Mouse (Mus musculus) kidney, adult 9 months (tissue): ENCODE data around the gene Gm29666.
A peak's percentile ranks its signal among the peaks of the same experiment; 100 is the strongest.

Source experiments
- DNase-seq: peaks from one replicate; pipeline ENCODE4 v3.0.0; 2022

The Gm29666 gene

DNA sequence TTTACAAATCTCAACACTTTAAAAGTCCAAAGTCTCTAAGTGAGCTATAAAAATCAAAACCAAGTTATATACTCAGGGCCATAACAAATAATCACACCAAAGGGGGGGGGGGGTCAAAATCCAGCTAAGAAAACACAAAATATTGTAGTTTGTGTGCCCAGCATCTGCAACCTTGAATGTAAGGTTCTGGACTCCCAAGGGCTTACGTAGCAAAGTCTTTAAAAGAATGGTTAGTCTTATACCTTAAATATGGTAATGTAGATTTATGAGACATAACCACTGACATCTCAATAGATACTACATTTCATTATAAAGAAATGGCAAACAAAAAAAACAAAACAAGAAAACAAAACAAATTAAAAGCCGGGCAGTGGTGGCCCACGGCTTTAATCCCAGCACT is at the start of gene Gm29666:
Gm29666 (minus strand) TSS at position 101 of the 400 bp plus-strand sequence.
- DNase-seq: no peak

DNA sequence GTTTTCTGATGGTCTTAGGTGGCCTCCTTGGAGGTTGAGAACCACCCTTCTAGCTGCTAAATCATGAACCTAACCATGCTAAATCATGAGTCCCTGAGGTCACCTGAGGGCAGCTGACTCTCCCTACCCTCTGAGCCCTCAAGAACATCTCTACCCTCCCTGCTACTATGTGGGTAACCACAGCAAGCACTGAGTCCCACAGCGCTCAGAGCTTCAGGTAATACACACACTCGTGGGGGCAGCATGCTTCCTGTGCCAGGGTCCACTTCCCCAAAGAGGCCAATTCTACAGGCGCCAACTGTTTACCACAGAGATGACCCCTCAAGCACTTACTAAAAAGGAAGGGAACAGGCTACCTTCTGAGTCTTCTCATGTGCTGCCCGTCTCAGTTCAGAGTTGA is 48.7 kb upstream of the Gm29666 start:
- no peak for DNase-seq

DNA sequence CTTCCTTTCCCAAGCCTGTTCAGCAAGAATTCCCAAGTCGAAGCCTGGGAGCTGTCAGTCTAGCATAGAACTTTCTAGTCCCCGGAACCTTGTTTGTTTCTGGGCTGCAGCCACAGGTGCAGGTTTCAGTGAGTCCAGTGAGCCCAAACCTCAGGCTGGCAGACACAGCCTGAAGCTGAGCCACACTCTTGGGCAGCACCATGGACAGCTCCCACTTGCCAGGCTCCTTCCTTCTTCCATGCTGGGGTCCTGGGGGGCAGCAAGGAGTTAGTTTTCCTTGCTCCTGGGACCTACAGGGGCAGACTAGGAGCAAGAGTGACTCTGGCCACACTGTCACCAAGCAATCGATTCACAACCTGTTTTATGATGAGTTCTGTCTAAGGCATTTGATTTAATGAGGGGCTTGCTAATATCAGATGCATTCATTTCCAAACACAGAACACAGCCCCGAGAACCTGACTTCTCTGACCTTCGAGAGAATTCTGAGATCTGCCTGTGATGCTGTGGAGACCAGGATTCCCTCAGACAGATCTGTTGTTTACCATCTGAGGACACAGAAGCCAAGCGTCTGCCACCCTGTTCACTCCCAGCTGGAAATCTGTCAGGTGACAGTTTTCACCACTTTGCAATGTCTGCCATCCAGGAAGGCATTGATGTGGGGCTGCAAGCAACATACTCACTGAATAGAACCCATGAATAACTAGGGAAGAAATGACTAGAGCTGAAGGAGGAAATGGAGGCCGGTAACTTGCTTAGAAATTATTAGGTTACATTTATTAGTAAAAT is 45.9 kb upstream of the Gm29666 start:
- DNase-seq: no peak

DNA sequence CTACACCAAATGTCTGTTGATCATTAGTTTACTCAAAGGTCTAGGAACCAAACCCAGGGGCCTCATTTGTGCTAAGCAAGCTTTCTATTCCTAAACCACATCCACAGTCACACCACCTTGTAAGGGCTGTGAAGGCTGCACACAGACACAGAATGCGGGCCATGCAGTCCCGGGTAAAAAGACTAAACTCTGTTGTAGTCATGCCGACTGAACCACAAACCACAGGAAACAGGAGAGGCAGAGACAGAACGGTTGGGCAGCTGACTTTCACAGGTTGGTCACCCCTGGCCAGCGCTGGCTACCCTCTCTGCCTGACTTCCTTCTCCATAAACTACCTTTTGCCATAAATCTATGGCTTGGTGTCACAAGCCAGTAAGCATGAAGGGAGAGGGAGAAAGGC is 44.9 kb upstream of the Gm29666 start:
- no peak for DNase-seq

DNA sequence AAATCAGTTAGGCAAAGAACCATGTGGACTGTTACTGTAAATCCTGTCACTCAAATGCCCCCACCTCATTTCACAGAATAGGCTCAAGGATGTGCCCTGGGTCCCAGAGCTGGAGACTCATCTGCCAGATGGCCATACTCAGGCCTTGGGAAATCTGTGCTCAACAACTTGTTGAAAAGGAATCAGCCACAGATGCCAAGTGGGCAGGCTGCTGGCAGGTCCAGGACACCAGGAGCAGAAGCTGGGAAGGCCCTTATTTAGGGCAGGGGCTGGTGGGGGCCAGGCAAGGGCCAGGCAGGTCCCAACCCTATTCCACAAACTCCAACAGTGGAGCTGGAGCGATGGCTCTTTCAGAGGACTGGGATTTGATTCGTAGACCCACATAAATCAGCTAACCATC is 42.7 kb upstream of the Gm29666 start:
- no peak for DNase-seq

DNA sequence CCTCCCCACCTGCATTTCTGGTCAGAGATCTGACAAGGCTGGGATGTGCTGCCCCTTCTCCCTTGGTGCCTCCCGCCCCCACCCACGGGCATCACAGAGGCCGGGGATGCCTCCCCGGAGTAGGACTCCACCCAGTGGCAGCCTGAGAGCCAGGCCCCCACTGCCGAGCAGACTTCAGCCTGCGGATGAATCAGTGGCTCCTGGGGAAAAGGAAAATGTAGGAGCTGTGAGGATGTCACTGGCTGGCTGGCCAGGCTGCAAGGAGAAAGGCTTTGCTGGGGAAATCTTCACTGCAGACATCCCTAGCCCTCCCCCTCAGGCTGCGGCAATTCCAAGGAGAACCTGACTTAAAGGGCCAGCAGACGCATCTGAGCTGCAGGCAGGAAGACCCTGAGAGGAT is 40.9 kb upstream of the Gm29666 start:
- no peak for DNase-seq

DNA sequence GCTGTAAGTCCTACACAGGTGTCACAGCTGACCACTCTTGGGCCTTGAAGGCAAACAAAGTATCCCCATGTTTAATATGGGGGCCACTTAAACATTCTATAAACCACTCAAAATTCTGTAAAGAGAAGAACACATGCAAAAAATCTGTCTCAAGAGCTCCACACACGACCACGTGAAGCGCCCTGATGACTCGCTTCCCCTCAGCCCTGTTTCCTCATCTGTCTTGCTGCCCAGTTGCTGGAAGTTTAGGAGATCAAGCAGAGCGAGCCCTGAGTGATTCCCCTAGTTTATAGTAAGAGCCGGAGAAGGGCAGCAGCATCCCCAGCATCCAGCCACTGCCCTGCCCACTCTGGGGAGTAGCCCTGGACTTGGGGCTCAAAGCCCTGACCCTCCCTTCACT is 40.1 kb upstream of the Gm29666 start:
- no peak for DNase-seq

DNA sequence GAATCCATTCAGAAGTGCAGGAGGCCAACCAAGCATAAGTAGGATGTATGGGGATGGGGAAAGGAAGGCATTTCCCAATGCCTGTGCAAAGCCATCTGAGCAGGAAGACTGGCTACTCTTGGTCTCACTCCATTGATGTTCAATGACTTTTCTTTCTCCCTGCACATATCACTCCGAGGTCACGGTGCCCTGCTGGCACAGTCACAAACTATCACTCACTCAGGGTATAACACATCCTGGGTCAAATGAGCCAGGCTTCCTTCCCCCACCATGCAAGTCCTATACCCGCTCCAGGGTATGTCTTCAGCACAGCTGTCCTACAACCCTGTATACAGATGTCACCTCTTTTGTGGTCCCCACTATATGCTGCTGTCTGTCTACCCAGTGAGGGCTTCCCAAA is 38.5 kb upstream of the Gm29666 start:
- DNase-seq: no peak

DNA sequence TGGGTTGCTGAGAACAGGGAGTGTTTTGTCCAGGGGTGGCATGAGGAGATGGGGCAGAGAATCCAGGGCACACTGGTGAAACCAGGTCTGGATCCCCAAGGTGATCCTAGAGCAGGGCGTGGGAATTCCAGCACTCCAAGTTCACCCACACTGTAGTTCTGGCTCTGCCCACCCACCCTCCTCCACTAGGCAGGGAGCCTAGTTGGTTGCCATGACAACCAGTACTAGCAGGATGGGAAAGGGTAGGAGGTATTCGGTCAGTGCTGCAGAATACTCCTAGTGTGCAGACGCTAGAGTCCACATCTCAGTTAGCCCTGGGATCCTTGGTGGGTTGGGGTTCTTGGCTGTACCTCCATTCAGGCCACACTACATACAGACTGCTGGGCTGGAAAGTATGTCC is 38.0 kb upstream of the Gm29666 start:
- DNase-seq: no peak

DNA sequence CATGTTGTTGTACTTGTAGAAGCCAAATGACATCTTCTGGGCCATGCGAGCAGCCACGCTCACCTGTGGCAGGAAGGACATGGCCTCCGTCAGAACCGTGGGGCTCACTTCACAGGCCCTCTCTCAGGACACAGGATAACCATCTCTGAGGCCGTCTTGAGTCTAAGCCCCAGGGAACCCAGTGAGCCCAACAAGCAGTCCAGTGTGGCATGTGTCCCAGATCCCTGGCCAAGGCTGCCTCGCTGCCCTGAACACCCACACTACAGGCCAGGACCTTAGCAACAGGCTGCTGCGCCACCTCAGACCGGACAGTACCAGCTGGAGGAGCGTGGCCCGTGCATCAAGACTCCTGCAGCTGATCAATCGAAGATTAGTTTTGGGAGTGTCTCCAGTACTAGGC is 33.4 kb upstream of the Gm29666 start:
- no peak for DNase-seq

DNA sequence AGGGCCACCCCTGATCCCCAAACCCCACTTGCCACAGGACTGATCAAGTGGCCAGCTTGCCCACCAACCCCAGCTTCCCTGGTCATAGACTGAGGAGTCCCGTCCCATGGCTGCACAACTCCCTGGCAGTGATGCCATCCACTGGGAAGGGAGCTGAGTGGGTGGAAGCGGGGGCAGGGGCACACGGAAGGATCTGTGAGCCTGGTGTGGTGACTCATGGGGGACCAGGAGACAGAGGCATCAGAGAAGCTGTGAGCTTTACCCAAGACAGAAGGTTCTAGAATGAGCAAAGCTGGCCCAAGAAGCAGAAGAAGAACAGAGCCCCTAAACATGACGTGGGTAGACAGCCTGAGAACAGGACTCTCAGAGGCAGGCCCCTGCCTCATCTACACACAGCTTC is 30.2 kb upstream of the Gm29666 start:
- no peak for DNase-seq

DNA sequence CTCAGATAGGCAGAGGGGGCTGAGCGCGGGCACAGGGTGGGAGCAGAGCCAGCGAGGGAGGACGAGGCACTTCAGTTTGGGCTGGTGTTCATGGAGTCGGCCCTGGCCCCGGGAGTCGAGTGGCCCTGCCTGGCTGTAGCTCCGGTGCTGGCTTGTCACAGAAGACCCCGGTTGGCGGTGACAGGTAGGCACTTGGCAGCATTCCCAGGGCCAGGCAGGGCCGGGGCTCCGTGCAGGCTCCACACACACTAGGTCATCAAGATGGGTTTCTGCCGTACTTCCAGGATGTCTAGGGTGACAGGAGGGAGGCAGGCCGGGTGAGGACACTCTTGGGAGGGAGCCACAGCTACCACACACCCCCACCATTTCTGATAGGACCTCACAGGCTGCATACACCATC is 29.2 kb upstream of the Gm29666 start:
- no peak for DNase-seq

DNA sequence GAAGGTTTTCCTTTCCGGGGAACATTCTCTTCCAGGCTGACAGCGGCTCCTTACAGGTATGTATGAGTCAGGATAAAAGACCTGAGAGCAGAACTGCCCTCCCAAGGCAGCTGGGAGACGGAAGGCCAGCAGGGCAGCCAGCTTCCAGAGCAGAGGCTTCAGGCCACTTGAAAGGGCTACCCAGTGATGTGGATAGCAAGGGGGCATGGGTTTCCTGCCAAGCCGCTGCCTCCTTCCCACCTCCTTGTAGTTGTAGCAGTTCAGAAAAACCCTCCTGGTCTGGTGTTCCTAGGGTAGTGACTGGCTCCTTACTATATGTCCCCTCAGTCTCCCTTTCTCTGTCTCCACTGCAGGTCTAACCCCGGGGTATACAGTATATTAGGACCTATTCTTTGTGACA is 24.5 kb upstream of the Gm29666 start:
- no peak for DNase-seq

DNA sequence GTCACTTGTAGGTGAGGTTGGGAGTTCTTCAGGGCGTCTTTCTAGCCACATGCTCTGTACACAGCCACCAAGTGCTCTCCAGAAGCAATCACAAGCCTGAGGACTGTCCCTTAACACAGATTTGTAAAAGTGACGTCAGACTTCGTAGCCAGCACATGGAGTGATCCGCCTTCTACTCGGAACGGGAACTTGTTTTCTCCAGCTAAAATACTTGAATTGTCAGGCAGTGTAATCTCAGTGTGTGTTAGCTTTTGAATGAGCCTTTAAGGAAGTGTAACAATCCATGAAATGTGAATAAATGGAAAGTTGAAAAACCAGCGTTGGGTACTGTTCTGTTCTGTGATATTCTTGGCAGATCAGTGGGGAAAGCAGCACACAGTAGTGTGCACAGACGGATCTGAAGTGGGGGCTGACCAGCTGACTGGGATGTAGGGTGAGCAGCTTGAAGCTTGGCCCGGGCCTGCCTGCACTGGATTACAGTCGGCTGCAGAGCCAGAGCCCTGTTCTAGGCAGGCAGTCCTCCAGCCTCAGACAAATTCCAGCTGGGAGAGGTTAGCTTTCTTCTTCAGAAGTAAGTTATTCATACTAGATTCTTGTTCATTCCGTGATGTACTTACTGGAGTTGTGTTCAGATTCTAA is 22.9 kb upstream of the Gm29666 start:
- no peak for DNase-seq

DNA sequence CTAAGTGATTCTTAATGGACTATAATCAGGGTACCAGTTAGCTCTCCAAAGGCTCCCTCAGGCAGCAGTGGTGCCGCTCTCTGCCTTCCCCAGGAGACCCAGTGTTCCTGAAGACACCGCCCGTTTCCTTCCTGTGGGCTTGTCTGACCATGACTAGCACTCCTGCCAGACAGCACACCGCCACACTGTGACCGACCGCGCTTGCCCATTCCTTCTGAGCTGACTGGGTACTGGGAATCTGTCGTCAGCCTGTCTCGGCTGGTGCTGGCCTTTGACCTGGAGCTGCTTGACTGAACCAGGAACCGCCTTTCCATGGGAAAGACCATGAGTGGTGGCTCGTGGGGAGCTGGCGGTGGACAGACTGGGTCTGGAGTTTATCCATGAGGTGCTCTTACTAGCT is 20.3 kb upstream of the Gm29666 start:
- peak; percentile 79 for DNase-seq

DNA sequence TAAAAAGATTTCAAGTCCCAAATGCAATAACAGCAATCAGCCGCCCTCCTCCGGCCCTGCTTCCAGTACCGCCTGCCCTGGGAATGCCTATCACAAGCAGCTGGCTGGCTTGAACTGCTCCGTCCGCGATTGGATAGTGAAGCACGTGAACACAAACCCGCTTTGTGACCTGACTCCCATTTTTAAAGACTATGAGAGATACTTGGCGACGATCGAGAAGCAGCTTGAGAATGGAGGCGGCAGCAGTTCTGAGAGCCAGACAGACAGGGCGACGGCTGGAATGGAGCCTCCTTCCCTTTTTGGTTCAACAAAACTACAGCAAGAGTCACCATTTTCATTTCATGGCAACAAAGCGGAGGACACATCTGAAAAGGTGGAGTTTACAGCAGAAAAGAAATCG is 15.1 kb upstream of the Gm29666 start:
- DNase-seq: no peak

DNA sequence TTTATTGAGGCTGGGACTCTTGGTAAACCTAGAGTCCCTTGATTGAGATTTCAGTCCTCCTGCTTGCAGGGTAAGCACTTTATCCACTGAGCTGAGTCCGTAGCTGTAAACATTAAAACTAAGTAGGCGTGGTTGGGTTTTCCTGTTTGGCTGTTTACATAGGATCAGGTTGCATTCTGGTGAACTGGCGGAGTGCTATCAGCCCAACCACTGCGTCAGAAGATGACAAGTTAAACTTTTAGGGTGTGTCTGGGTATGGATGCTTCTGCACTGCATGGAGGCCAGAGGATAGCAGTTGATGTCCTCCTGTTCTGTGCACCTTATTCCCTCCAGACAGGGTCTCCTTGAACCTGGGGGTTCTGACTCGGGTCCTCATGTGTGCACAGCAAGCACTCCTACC is 12.5 kb upstream of the Gm29666 start:
- DNase-seq: no peak

DNA sequence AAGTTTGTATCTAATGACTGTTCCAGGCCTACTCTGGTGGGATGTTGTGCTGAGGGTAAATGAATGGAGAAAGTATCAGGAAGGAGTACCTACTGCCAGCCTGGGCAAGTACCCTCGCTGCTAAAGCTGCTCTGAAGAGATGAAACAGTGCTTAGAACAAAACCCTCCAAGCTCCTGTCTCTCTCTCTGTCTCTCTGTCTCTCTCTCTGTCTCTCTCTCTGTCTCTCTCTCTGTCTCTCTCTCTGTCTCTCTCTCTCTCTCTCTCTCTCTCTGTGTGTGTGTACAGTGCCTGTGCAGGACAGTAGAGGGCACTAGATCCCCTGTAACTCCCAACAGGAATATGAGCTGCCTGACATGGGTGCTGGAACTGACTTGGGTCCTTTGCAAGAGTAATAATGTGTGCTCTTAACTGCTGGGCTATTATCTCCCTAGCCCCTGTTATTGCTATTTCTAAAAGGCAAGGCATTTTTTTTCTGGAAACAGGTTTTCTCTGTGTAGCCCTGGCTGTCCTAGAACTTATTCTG is 5.7 kb upstream of the Gm29666 start:
- DNase-seq: peak; percentile 21

DNA sequence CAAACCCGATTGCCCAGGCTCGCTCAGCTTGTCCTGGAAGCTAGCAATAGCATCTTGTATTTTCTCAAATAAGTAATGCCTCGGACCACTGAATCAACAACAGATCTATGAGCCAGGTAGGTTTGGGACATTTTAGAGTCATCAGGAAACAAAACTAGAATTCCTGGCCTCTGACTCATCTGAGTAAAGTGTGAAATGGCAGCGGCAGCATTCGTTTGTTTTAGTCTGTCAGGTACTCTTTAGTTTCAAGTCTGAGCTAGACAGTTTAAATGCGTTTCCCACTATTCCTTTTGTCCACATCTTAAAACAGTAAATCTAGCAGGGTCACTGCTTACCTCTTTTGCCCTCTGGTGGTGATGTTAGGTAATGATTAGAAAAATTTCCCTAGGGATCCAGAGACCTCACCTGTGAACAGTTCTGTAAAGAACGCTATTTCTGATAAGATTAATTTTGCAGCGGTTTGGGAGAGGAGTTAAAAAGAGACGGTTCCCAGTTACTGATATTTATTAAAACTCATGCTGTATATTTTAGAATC is 5.0 kb upstream of the Gm29666 start:
- peak; percentile 78 for DNase-seq

DNA sequence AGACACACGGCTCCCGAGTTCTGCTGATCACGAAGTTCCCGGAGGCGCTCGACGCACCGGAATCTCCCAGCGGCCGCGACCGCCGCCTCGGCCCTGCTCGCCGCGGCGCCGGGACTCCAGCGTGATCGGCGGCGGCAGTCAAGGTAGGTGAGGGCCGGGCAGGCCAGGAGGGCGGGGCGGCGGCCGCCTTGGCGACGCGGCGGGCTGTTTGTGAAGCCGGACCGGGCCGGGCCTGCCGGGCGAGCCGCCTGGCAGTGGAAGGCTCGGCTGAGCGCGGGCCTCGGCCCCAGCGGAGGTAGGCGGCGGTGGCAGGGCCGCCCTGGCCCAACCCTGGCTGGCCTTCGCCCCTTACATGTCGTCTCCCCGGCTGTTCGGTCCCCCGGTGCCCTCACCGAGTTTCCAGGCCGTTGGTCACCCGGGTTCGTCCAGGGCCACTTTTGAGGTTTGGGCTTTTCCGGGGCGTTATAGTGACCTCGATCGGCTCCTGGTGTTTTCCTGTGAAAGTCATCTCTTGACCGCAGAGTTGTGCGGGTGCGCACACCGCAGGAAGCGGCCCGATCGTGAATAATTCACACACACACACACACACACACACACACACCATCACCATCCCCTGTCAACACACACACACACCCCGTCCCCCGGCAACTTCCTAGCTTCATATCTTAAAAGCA is 3.8 kb upstream of the Gm29666 start:
- no peak for DNase-seq

DNA sequence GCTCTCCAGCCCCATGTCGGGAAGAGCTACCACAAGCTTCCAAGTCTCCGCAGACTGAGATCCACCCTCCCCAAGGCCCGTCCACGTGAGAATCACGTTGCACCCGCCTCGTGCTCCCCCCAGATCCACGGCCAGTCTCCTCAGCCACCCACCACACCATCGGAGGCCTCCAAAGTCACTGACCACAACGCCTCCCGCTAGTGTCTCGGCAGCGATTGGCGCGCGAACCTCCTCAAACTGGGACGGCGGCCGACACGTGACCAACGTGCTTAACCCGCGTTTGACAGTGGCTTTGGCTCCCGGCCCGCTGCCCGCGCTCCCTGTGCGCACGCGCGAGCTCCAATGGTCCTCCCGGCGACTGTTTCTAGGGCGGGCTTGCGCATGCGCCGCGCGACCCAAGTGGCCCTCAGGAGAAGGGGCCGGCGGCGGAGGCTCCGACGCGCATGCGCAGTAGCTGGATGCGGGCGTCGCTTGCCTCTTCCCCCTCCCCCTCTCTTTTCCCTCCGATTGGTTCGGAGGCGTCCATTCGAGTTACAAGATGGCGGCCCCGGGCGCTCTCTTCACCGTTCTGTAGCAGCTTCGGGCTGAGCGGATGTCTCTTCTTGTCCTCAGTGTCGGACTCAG is 3.2 kb upstream of the Gm29666 start, which contains the start of gene Nup50:
Nup50 (plus strand) TSS at position 528 of the 624 bp plus-strand sequence.
- peak; percentile 100 for DNase-seq

DNA sequence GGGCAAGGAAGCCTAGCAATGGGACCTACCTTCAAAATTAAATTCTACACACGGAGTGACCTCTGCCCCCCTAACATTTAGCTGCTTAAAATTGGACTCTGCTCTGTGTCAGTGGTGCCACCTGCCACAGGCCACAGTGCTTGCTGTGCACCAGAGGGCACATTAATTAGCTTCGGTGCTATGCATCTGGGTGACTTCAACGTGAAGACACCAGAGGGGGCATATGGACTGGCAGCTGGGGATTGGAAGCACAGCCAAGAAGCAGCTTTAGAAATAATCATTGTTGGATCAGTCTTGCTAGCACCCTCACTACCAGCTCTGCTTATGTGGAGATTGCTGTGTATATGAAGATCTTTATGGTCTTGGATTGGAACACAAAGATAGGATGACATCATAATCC is 6.6 kb downstream of the Gm29666 start:
- DNase-seq: no peak

DNA sequence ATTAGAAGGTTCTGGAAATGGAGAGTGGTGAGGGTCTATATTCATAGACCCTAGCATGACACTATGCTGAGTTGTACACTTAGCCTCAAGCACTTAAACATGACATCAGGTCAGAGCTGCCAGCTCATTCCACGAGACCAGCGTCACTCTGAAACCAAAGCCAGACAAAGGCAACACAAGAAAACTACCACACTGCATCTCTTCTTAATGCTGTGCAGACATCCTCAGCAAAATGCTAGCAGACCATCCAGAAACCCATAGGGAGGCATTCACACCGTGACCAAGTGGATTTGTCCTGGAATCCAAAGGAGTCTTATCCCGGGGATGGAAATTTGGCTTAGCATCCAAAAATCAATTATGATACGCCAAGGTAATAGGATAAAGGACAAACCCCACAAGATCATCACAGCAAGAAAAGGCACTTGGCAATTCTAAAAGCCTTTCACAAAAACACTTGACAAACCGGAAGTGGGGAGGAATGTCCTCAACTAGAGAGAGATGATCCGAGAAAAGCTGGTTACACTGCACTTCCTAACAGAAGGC is 15.9 kb downstream of the Gm29666 start:
- no peak for DNase-seq
